Mouse (Mus musculus): ENCODE data around the gene Igsf3.

DNA sequence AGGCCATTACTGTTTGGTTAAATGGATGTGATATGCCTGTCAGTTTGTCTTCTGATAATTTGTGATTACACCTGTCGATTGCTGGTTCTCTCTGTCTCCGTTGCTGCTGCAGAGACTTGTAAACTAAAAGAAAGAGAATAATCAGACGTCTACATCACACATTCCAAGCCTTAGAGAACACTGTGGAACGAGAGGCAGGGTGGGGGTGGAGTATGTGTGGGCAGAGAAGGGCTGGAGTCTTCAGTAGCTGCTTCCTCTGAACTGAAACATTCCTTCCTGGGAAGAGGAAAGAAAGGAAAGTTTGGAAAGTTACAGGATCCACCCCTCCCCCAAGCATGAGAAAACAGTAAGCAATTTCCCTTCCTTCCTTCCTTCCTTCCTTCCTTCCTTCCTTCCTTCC lies 95.0 kb downstream of the Igsf3 start:
- TF ChIP-seq CTCF (IDR thresholded peaks at IDR 0.05; ENCODE audit: borderline replicate concordance, insufficient read depth, low read length) = no peak
- no peak for TF ChIP-seq POLR2A (IDR thresholded peaks at IDR 0.05; ENCODE audit: low read depth, low read length)
